Mouse (Mus musculus): ENCODE measurements around the gene Itpr3. TPM values are rescaled to one million over a fixed set of nuclear protein-coding genes. Genes with fewer than 3 reads are reported as not detected.
A peak's percentile ranks its signal among the peaks of the same experiment; 100 is the strongest.

Itpr3 gene
- polyA plus RNA-seq, 1 experiment from 2014 or later = 1.5 TPM

GRCm38 (mm10) chr17:27167545-27167944 lies 110.4 kb downstream of the Itpr3 start, which contains the start of gene Ip6k3:
Gene Ip6k3, minus strand, starts transcription at chr17:27167795.
- DNase-seq (ENCODE audit: low spot score) = no peak
- no peak within 1 kb of the TSS for H3K9ac ChIP-seq (replicated peaks; ENCODE audit: low read length)
- WGBS = 56% methylated on average over 4 of the region's 4 CpGs
- ATAC-seq (replicated peaks; ENCODE audit: insufficient number of reproducible peaks, low FRiP score, low TSS enrichment, low read depth) = no peak
- H3K27ac ChIP-seq (replicated peaks; ENCODE audit: low read depth, low read length) = no peak within 1 kb of the TSS
- no peak within 1 kb of the TSS for H3K4me2 ChIP-seq (ENCODE audit: low read depth, low read length)
- no peak within 1 kb of the TSS for H3K4me3 ChIP-seq (ENCODE audit: low read depth, low read length)
- no peaks in the 10 kb centered on the region; the same call in 1 of the 2 replicates for H3K4me1 ChIP-seq (ENCODE audit: control insufficient read depth, insufficient read depth, low read length)
- H3K36me3 ChIP-seq (replicated peaks; ENCODE audit: control insufficient read depth, insufficient read depth, low read depth, low read length) = no peaks in the 10 kb centered on the region
- no peaks in the 10 kb centered on the region for H3K27me3 ChIP-seq (ENCODE audit: control insufficient read depth, insufficient read depth, low read length)
- H3K9me3 ChIP-seq (replicated peaks; ENCODE audit: control insufficient read depth, low read length) = no peaks in the 10 kb centered on the region

- no peak overlapping the region for H3K27ac ChIP-seq (replicated peaks; ENCODE audit: low read depth, low read length)
- H3K9ac ChIP-seq (replicated peaks; ENCODE audit: low read length) = no peak overlapping the region
- H3K27me3 ChIP-seq (ENCODE audit: control insufficient read depth, insufficient read depth, low read length) = no peaks in the 10 kb centered on the region
- 90% methylated on average over 4 of the region's 4 CpGs for WGBS
- H3K4me3 ChIP-seq (ENCODE audit: low read depth, low read length) = no peak overlapping the region
- H3K4me1 ChIP-seq (ENCODE audit: control insufficient read depth, insufficient read depth, low read length) = no peaks in the 10 kb centered on the region; the same call in 1 of the 2 replicates
- no peak overlapping the region for H3K4me2 ChIP-seq (ENCODE audit: low read depth, low read length)
- no peaks in the 10 kb centered on the region for H3K9me3 ChIP-seq (replicated peaks; ENCODE audit: control insufficient read depth, low read length)
- H3K36me3 ChIP-seq (replicated peaks; ENCODE audit: control insufficient read depth, insufficient read depth, low read depth, low read length) = no peaks in the 10 kb centered on the region
- no peak for DNase-seq (ENCODE audit: low spot score)
- ATAC-seq (replicated peaks; ENCODE audit: insufficient number of reproducible peaks, low FRiP score, low TSS enrichment, low read depth) = no peak
Observed at GRCm38 (mm10) chr17:27168569-27168968, 111.5 kb downstream of the Itpr3 start.

GRCm38 (mm10) chr17:27169952-27170695 lies 113.0 kb downstream of the Itpr3 start:
- H3K9ac ChIP-seq (replicated peaks; ENCODE audit: low read length) = 0 out of 2 replicates have a peak overlapping the region, but pooled peaks have one; percentile 5
- H3K4me3 ChIP-seq (ENCODE audit: low read depth, low read length) = no peak overlapping the region
- no peaks in the 10 kb centered on the region; the same call in 1 of the 2 replicates for H3K4me1 ChIP-seq (ENCODE audit: control insufficient read depth, insufficient read depth, low read length)
- no peaks in the 10 kb centered on the region for H3K9me3 ChIP-seq (replicated peaks; ENCODE audit: control insufficient read depth, low read length)
- ATAC-seq (replicated peaks; ENCODE audit: insufficient number of reproducible peaks, low FRiP score, low TSS enrichment, low read depth) (peak; percentile 70), DNase-seq (ENCODE audit: low spot score) (peak; percentile 83)
- H3K27me3 ChIP-seq (ENCODE audit: control insufficient read depth, insufficient read depth, low read length) = no peaks in the 10 kb centered on the region
- H3K27ac ChIP-seq (replicated peaks; ENCODE audit: low read depth, low read length) = peak overlapping the region; percentile 79
- H3K4me2 ChIP-seq (ENCODE audit: low read depth, low read length) = no peak overlapping the region
- H3K36me3 ChIP-seq (replicated peaks; ENCODE audit: control insufficient read depth, insufficient read depth, low read depth, low read length) = no peaks in the 10 kb centered on the region
- 54% methylated on average over 11 of the region's 11 CpGs for WGBS

- ATAC-seq (replicated peaks; ENCODE audit: insufficient number of reproducible peaks, low FRiP score, low TSS enrichment, low read depth) = no peak
- whole genome bisulfite sequencing = 84% methylated on average over 5 of the region's 5 CpGs
- Histone ChIP-seq H3K27ac (replicated peaks; ENCODE audit: low read depth, low read length) (no peak overlapping the region), H3K36me3 (replicated peaks; ENCODE audit: control insufficient read depth, insufficient read depth, low read depth, low read length) (no peaks in the 10 kb centered on the region), H3K9me3 (replicated peaks; ENCODE audit: control insufficient read depth, low read length) (no peaks in the 10 kb centered on the region), H3K27me3 (ENCODE audit: control insufficient read depth, insufficient read depth, low read length) (no peaks in the 10 kb centered on the region), H3K4me3 (ENCODE audit: low read depth, low read length) (no peak overlapping the region), H3K4me1 (ENCODE audit: control insufficient read depth, insufficient read depth, low read length) (no peaks in the 10 kb centered on the region; the same call in 1 of the 2 replicates), H3K4me2 (ENCODE audit: low read depth, low read length) (no peak overlapping the region), H3K9ac (replicated peaks; ENCODE audit: low read length) (no peak overlapping the region)
- no peak for DNase-seq (ENCODE audit: low spot score)
Observed at GRCm38 (mm10) chr17:27171121-27171520, 114.0 kb downstream of the Itpr3 start.

Small RNA genes within 50 kb of the gene (microRNA-seq; reads per million reads assigned to microRNA genes)
- gene Mir7677 (ENCODE audit: borderline number of aligned reads) = not detected

Other genes with a start within 250 kb of the Itpr3 start
- gene Nkx2-5, start 212.3 kb upstream of the Itpr3 start, polyA plus RNA-seq (2014; fragmentation: Nextera tagmentation; extraction: Ambion mirVana) = 1.8 and 2.2 TPM in 2 replicates
- gene Kifc5b, start 140.2 kb upstream of the Itpr3 start, polyA plus RNA-seq (2014; fragmentation: Nextera tagmentation; extraction: Ambion mirVana) = 3.9 and 5.6 TPM in 2 replicates
- 3.7 TPM in 2 replicates for gene Phf1, start 124.3 kb upstream of the Itpr3 start, polyA plus RNA-seq (2014; fragmentation: Nextera tagmentation; extraction: Ambion mirVana)
- 153 and 163 TPM in 2 replicates for gene Cuta, start 117.7 kb upstream of the Itpr3 start, polyA plus RNA-seq (2014; fragmentation: Nextera tagmentation; extraction: Ambion mirVana)
- 2.3 and 2.8 TPM in 2 replicates for gene Syngap1, start 116.1 kb upstream of the Itpr3 start, polyA plus RNA-seq (2014; fragmentation: Nextera tagmentation; extraction: Ambion mirVana)
- gene Zbtb9, start 84.1 kb upstream of the Itpr3 start, polyA plus RNA-seq (2014; fragmentation: Nextera tagmentation; extraction: Ambion mirVana) = 10.1 and 11.9 TPM in 2 replicates
- 12.9 and 14.3 TPM in 2 replicates for gene Bak1, start 28.3 kb upstream of the Itpr3 start, polyA plus RNA-seq (2014; fragmentation: Nextera tagmentation; extraction: Ambion mirVana)
- gene Uqcc2, start 76.6 kb downstream of the Itpr3 start, polyA plus RNA-seq (2014; fragmentation: Nextera tagmentation; extraction: Ambion mirVana) = 339 and 373 TPM in 2 replicates
- gene Ip6k3, start 110.5 kb downstream of the Itpr3 start, polyA plus RNA-seq (2014; fragmentation: Nextera tagmentation; extraction: Ambion mirVana) = 0.11 and 0.20 TPM in 2 replicates
- gene Lemd2, start 147.2 kb downstream of the Itpr3 start, polyA plus RNA-seq (2014; fragmentation: Nextera tagmentation; extraction: Ambion mirVana) = 12.0 and 12.2 TPM in 2 replicates

Data from embryonic facial prominence, embryonic 11.5 days (tissue).